Mouse (Mus musculus) heart, postnatal 4 days (tissue): ENCODE data around the gene Noxa1. TPM values are rescaled to one million over a fixed set of nuclear protein-coding genes. Genes with fewer than 3 reads are reported as not detected.

Experiments
- DNase-seq: peaks from one replicate; pipeline ENCODE4 v3.0.0; 2021
- total RNA-seq, 2 experiments: library from RNA; stranded (reverse); gene quantifications; 2 replicates each; pipeline ENCODE4 v1.2.3; 2021

Gene Noxa1
- total RNA-seq = not detected

DNA sequence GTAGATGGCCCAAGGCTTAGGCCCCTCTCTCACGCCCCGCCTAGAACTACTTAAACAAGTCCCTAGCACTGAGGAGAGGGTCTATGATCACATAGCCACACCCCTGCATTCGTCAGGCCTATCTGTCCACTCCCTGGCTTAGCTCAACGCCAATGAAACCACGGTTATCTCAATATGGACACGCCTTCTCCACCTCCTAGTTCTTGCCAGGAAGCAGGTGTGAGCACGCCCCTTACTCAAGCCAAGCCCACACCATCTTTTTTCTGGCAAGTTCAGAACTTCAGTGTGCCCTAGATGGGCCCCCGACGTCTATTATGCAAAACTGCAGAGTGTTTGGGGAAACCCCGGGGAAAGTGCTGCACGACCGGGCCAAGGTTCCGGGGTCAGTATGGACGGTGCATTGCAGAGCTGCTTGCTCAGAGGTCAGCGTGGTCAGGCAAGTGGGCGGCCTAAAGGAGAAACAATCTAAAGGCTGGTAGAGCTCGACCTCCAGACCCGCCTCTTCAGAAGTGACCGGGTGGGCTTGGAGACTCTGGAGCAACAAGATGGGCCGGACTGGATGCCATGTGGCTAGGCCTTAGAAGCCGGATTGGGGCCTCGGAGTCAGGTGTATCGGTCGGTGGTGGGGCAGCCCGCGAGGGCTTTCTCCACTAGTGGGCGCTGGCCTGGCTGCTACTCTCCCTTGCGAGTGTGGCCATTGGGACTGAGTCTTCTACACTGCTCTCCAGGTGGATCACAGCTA is at the start of gene Noxa1:
Gene Noxa1, minus strand, starts transcription at position 41 of the 742 bp plus-strand sequence.
- DNase-seq = no peak

DNA sequence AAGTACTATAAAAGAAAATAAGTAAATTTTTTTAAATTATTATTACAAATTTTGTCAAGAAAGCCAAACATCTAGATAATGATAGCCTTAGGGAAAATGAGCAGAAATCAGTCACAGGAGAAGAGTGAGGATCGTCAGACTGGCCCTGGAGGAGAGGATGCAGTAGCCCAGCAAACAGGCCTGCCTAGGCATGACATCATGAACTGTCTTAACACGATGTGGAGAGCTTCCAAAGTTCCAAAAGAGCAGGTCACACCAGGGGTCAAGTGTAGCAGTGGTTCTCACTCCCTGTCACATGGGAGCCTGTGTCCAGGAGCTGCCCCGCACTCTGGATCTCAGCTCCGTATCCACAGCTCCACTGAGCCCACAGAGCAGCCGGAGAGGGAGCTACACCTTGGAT is 47.0 kb upstream of the Noxa1 start:
- DNase-seq = no peak

DNA sequence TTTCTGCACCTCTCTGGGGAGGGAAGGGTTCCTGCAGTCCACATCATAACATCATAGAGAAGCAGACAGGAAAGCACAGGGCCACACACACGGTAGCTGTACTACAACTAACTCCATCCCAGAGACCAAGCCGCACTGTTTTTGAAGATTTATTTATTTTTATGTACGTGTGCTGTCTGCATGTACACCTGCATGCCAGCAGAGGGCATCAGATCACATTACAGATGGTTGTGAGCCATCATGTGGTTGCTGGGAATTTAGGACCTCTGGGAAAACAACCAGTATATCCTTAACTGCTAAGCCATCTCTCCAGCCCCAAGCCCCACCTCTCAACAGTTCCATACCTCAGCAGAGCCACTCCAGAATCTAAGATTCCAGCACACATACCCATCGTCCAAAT is 46.2 kb upstream of the Noxa1 start:
- DNase-seq = peak; percentile 3

GRCm38 (mm10) chr2:25137832-25138231 is 42.9 kb upstream of the Noxa1 start:
- peak; percentile 3 for DNase-seq

GRCm38 (mm10) chr2:25131601-25132000 is 36.7 kb upstream of the Noxa1 start:
- DNase-seq = no peak

GRCm38 (mm10) chr2:25128072-25128471 is 33.1 kb upstream of the Noxa1 start:
- peak; percentile 81 for DNase-seq

DNA sequence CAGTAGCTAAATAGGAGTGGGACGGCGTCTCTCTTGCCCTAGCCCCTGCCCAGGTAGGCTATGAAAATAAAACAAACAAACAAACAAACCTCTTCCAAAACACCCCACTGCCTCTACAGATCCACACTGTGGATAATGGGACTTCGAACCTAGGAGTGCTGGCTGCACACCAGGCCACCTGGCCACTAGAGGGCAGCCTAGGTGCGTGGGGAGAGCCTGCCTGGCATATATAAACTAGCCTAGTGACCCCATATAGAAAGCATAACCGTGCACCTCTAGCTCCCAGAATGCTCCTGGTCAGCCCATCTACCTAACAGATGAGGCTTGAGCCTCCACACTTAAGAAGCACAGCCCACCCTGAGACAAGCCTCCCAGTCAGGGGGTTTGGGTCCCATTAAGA is 32.3 kb upstream of the Noxa1 start:
- peak; percentile 85 for DNase-seq

GRCm38 (mm10) chr2:25126011-25127010 is 31.4 kb upstream of the Noxa1 start:
- DNase-seq = no peak

DNA sequence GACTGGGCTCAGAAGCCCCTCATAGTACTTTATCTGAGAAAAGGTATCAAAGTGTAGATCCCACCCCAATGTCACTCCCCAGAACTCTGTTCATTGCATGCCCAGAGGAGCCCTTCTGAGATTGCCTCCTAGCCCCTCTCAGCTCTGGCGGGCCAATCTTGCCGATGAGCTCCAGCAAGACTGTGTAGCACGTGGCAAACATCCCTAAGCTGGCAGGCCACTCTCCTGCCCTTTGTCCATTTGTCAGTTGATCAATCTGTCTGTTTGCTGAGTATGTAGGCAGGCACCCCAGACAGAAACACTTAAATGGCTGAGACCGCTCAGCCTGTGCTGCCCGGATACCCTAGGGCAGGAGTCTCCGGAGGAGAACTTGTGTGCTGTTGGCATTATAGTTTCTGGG is 30.2 kb upstream of the Noxa1 start:
- DNase-seq = no peak

DNA sequence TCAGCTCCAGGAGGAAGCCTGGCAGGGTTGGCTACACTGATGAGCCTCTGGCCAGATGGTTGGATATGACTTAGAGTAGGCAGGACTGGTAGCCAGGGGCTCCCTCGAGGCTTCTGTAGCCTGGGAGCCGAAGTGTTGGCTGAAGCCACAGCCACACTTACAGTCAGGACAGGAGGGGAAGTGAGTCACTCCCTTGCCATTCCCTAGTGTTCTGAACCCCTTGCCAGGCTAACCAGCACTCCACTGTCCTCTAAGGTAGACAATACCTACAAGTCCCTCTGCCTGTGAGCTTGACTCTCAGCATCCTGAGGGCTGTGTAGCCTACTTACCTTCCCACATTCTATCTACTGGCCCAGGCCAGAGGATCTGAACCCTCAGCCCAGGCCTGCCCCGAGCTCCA is 29.5 kb upstream of the Noxa1 start:
- no peak for DNase-seq

DNA sequence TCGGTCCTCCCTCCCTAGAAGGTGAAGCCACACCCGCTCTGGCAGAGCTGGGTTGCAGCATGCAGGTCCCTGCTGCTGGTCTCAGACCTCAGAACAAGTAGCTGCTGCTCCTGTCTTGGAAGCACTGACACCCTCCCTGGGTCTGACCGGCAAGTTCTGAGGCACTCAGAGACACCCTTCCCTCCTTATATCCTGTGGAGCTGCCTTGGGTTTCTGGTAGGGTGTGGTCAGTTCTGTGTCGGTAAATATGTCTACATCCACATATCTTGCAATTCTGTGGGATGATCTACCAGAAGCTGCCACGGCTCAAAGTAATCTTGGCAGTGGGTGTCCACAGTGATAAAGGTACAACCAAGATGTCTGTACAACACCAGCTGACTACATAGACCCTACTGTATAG is 28.6 kb upstream of the Noxa1 start:
- no peak for DNase-seq

DNA sequence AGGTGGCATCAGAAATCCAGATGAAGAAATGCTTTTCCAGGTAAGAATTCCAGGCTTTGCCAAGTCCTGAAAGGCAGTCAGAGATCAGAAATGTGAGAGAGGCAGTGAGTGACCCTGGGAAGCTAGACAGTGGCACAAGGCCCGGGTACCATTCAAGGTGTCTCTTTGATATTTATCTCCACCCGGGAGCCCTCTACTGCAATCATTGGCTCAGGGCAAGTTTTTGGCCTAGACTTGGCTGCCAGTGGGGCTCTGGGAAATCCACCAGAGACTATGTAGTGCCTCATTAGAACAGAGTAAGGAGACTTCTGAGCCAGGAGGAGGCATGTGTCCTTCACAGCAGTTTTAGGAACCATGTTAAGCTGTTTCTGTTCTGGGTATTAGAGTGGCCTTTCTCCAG is 27.7 kb upstream of the Noxa1 start:
- no peak for DNase-seq

DNA sequence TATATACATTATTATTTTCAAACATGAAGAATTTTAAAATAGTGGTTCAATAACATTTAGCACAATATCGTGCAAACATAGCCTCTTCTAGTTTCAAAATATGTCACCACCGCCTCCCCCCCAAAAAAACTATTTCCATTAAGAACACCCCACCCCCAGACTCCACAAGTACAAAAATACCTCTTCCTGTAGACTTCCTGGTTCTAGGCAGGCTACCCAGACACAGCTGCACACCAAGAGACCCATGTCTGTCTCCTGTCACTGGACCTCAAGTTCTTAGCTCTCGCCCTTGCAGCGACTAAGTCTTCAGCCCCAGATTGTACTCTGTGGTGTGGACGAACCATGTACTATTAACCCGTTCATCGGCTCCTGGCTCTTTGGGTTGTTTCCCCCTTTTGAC is 26.0 kb upstream of the Noxa1 start:
- DNase-seq = no peak

DNA sequence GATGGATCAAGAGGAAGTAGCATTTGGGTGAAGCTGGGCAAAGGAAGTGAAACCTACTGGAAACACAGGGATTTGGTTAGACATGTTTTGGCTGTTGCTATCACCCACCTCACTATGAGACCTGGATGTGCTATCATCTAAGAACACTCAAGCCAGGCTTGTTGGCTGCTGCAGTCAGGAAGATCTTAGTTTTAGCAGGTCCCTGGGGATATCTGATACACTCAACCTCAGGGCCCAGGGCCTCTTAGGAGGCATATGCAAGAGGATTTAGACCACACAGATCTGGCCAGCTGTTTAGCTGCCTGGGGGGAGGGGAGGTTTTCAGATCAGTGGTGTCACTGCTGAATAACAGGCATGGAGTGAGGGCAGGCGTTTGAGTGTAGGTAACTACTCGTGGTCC is 20.5 kb upstream of the Noxa1 start:
- no peak for DNase-seq

- no peak for DNase-seq
Observed at GRCm38 (mm10) chr2:25114308-25114707, 19.4 kb upstream of the Noxa1 start.

DNA sequence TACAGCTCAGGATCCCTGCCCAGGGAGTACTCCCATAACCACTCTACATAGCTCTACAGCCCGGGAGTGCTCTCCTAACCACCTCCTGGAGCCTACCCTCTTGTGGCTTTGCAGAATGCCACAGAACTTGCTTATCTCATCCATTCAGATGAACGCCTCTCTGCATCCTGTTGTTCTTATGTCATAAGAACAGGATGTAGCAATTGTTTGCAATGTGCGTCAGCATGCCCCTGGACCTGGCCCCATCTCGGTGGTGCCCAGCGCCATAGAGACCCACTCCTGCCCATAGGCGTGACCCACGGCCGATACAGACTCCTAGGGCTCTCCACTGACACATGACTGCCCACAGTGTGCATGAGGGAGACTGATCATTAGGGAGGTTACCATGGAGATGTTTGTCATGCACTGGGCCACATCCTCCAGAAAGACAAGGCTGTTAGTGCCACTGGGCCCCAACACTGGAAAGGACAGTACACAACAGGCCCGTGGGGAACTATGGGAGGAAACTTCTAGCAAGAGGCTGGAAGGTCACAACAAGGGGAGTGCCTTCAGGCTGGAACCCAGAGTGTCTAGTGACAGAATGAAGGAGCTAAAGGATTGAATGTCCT is 16.3 kb upstream of the Noxa1 start:
- no peak for DNase-seq

DNA sequence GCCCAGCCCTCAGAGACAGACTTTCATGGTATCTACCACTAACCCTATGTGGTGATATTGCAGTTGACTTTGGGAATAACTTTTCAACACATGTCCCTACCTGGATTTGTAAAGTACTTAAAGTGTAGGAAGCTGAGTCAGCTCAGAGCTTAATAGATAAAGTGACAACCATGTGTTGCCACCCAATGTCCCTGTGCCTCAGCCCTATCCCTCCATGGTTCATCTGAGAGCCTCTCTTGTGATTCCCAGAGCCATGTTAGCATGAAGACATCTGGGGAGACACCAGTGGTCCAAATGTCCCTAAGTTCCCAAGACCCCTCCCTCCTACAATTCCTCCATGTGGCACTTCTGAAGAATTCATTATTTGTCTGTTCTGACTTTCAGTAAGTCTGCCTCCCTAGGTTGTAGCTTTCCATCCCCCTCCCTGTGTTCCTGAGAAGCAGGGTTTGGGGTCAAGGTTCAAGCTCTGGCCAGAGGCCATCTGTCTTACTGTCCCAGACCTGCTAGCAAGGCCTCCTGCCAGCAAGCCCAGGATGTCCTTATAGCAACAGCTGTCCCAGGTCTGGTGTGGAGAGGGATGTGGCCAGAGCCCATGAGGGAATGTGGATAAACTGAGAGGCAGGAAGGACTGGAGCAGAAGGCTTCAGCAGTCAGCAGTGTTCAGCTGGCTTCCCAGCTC is 15.7 kb upstream of the Noxa1 start:
- peak; percentile 43 for DNase-seq

DNA sequence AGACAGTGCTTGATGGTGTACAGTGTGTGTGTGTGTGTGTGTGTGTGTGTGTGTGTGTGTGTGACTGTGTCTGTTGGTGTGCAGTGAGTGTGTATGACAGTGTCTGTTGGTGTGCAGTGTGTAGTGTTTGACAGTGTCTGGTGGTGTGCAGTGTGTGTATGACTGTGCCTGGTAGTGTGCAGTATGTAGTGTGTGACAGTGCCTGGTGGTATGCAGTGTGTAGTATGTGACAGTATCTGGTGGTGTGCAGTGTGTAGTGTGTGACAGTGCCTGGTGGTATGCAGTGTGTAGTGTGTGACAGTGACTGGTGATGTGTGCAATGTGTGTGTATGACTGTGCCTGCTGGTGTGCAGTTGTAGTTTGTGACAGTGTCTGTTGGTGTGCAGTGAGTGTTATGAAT is 14.5 kb upstream of the Noxa1 start:
- no peak for DNase-seq

DNA sequence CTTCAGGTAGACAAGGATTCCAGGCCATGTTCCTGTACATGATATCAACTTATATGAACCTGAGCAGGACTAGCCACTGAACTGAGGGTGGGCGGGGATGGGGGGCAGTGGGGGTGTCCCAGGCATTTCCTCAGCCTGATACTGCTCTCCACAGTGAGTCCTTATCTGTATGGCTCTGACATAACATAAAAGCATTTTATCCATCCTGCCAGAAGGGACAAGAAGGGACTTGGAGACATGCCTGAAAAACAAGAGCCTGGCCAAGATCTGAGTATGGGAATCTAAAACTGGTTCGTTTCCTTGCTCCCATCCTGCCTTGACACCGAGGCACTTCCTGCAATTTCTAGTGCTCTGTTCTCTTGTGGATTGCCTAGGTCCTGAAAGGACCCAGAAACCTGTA is 11.1 kb upstream of the Noxa1 start:
- no peak for DNase-seq

GRCm38 (mm10) chr2:25104122-25104521 is 9.2 kb upstream of the Noxa1 start:
- no peak for DNase-seq

- DNase-seq = no peak
Observed at GRCm38 (mm10) chr2:25099703-25100102, 4.8 kb upstream of the Noxa1 start.

- DNase-seq = peak; percentile 67
Observed at GRCm38 (mm10) chr2:25098956-25099355, 4.0 kb upstream of the Noxa1 start.
